Comparison of ENCODE assay signal across 26 mouse cellular contexts in genomic region chr17:31163821-31164220, GRCm38 (mm10). TPM values are rescaled to one million over a fixed set of nuclear protein-coding genes. Genes with fewer than 3 reads are reported as not detected.
"Had no signal": no experiment of that assay in that cellular context is flagged by ENCODE, and none has a peak within 500 bp of the region (broad histone marks: within the 10 kb centered on the region; RNA-seq: fewer than 3 reads in every experiment).

No protein-coding gene starts in this region.

- H3K27me3 ChIP-seq: kidney, embryonic 15.5 days; liver, embryonic 12.5 days; liver, embryonic 15.5 days; lung, embryonic 15.5 days had no signal

- H3K36me3 ChIP-seq: kidney, embryonic 15.5 days; limb, embryonic 10.5 days; limb, embryonic 13.5 days; liver, embryonic 12.5 days; liver, embryonic 15.5 days; lung, embryonic 15.5 days had no signal

- ATAC-seq: liver, embryonic 12.5 days had no signal

- H3K9ac ChIP-seq: kidney, embryonic 15.5 days; limb, embryonic 13.5 days; liver, embryonic 12.5 days; liver, embryonic 15.5 days; lung, embryonic 15.5 days had no signal

- DNase-seq: kidney, adult 11 months; kidney, adult 8-10 months; kidney, postnatal 10 days; kidney, postnatal 4 days; liver; lung, adult 18-20 months; lung, postnatal 10 days; lung, postnatal 4 days; midbrain, embryonic 14.5 days had no signal

- H3K4me1 ChIP-seq: kidney, embryonic 15.5 days; limb, embryonic 10.5 days; limb, embryonic 13.5 days; liver, embryonic 12.5 days; liver, embryonic 15.5 days; lung, embryonic 15.5 days had no signal

- H3K4me2 ChIP-seq: kidney, embryonic 15.5 days; limb, embryonic 13.5 days; liver, embryonic 12.5 days; liver, embryonic 15.5 days; lung, embryonic 15.5 days; midbrain, embryonic 11.5 days had no signal

- H3K4me3 ChIP-seq: kidney, embryonic 15.5 days; limb, embryonic 10.5 days; limb, embryonic 13.5 days; liver, embryonic 12.5 days; liver, embryonic 15.5 days; lung, embryonic 15.5 days had no signal

- H3K9me3 ChIP-seq: kidney, embryonic 15.5 days; limb, embryonic 10.5 days; limb, embryonic 13.5 days; liver, embryonic 15.5 days; lung, embryonic 15.5 days had no signal

- H3K27ac ChIP-seq: kidney, embryonic 15.5 days; limb, embryonic 10.5 days; limb, embryonic 13.5 days; liver, embryonic 12.5 days; liver, embryonic 15.5 days; lung, embryonic 15.5 days had no signal

RNA-seq across cellular contexts. Expression of gene Tff1, which starts 1.3 kb away (rescaled TPM):
- total RNA-seq: layer of hippocampus, adult 18-20 months; layer of hippocampus, postnatal 14 days; left cerebral cortex, adult 8-10 months; left cerebral cortex, postnatal 14 days; megakaryocyte progenitor cell, adult 5-6 weeks; megakaryocyte-erythroid progenitor cell, adult 5-6 weeks; midbrain, postnatal 0 days had no signal
- polyA plus RNA-seq: limb, embryonic 10.5 days; limb, embryonic 13.5 days; liver, embryonic 15.5 days; lung, embryonic 15.5 days; midbrain, embryonic 11.5 days; midbrain, embryonic 14.5 days; midbrain, postnatal 0 days; neural tube, embryonic 11.5 days; neural tube, embryonic 14.5 days had no signal

RNA-seq across cellular contexts. Expression of gene Tff2, which starts 19.7 kb away (rescaled TPM):
- total RNA-seq: layer of hippocampus, adult 18-20 months; layer of hippocampus, postnatal 14 days; left cerebral cortex, adult 8-10 months; left cerebral cortex, postnatal 14 days; megakaryocyte progenitor cell, adult 5-6 weeks; megakaryocyte-erythroid progenitor cell, adult 5-6 weeks; midbrain, postnatal 0 days had no signal
- polyA plus RNA-seq: limb, embryonic 10.5 days; limb, embryonic 13.5 days; liver, embryonic 12.5 days; liver, embryonic 15.5 days; lung, embryonic 15.5 days; midbrain, embryonic 11.5 days; midbrain, embryonic 14.5 days; midbrain, postnatal 0 days; neural tube, embryonic 11.5 days; neural tube, embryonic 14.5 days had no signal

RNA-seq across cellular contexts. Expression of gene Tff3, which starts 34.4 kb away (rescaled TPM):
- total RNA-seq: layer of hippocampus, adult 18-20 months; layer of hippocampus, postnatal 14 days; left cerebral cortex, adult 8-10 months; left cerebral cortex, postnatal 14 days; megakaryocyte progenitor cell, adult 5-6 weeks; megakaryocyte-erythroid progenitor cell, adult 5-6 weeks; midbrain, postnatal 0 days had no signal
- polyA plus RNA-seq: limb, embryonic 10.5 days; limb, embryonic 13.5 days; neural tube, embryonic 14.5 days had no signal

RNA-seq across cellular contexts. Expression of gene Tmprss3, which starts 35.0 kb away (rescaled TPM):
- total RNA-seq: layer of hippocampus, adult 18-20 months had no signal
- polyA plus RNA-seq: kidney, embryonic 15.5 days; limb, embryonic 10.5 days; limb, embryonic 13.5 days; midbrain, embryonic 14.5 days; neural tube, embryonic 11.5 days; neural tube, embryonic 14.5 days; small intestine, adult 2 months had no signal

RNA-seq across cellular contexts. Expression of gene Ubash3a, which starts 43.9 kb away (rescaled TPM):
- total RNA-seq: left cerebral cortex, adult 8-10 months; left cerebral cortex, postnatal 14 days; midbrain, postnatal 0 days had no signal
- polyA plus RNA-seq: midbrain, embryonic 11.5 days; midbrain, embryonic 14.5 days; midbrain, postnatal 0 days had no signal
